ENCODE assay signal across 22 mouse cellular contexts in the genomic region with DNA sequence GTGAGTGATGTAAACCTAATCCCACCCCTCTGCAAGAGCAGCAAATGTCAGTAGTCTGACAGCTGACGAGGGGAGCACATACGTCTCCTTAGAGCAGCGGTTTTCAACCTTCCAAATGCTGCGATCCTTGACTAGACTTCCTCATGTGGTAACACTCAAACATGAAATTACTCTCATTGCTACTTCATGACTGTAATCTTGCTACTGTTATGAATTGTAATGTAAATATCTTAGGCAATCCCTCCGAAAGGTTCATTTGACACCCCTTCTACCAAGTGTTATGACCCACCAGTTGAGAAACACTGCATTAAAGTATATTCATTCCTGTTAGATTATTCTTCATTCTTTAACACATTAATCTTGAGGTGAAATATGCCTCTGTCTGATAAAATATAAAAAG. TPM values are rescaled to one million over a fixed set of nuclear protein-coding genes. Genes with fewer than 3 reads are reported as not detected.
A peak's percentile ranks its signal among the peaks of the same experiment; 100 is the strongest.
DNase-seq lines count a peak whose midpoint lies in the region; ATAC-seq and TF ChIP-seq lines count a peak whose summit lies in the region.
"Had no signal": no experiment of that assay in that cellular context is flagged by ENCODE, and none has a peak within 500 bp of the region (broad histone marks: within the 10 kb centered on the region; RNA-seq: fewer than 3 reads in every experiment).

No protein-coding gene starts in this region.

- no peak for ATAC-seq in heart, embryonic 12.5 days (ENCODE audit: insufficient number of reproducible peaks, low FRiP score)
- peak; percentile 62 for ATAC-seq in lung, postnatal 0 days
- ATAC-seq: activated CD4-positive, CD25-positive, alpha-beta regulatory T cell, adult 4 months; CD4-positive, CD25-positive, alpha-beta regulatory T cell, adult 4 months; Patski had no signal

- DNase-seq in gastrocnemius, adult 2 months = no peak
- DNase-seq in gastrocnemius, postnatal 36 days = no peak
- DNase-seq in heart, adult 11 months = peak; percentile 40
- DNase-seq in lung, postnatal 0 days (ENCODE audit: low spot score) = peak; percentile 83
- no peak for DNase-seq in lung, postnatal 4 days
- peak; percentile 23 for DNase-seq in lung, postnatal 25 days (ENCODE audit: low spot score)
- DNase-seq in lung, postnatal 14 days = no peak
- DNase-seq: adrenal gland, adult 2 months; adrenal gland, adult 8-10 months; adrenal gland, postnatal 10 days; adrenal gland, postnatal 14 days; adrenal gland, postnatal 25 days; adrenal gland, postnatal 36 days; B cell, adult 2 months; cerebellum, adult 11 months; cerebellum, adult 11-12 months had no signal

- intact Hi-C loops in gastrocnemius, adult 2 months (cut with DNase I) = no loop called here
- intact Hi-C loops in gastrocnemius, postnatal 36 days (cut with DNase I) = no loop called here

- peaks cover 46% of the 10 kb centered on the region for H3K36me3 ChIP-seq in heart, embryonic 12.5 days
- 0 out of 2 replicates have a peak, but pooled peaks cover 3% of the 10 kb centered on the region for H3K36me3 ChIP-seq in lung, postnatal 0 days (ENCODE audit: insufficient read depth, low read length)

- no peak overlapping the region for H3K9ac ChIP-seq in heart, embryonic 12.5 days
- no peak overlapping the region for H3K9ac ChIP-seq in lung, postnatal 0 days (replicated peaks; ENCODE audit: low read depth)

- H3K4me1 ChIP-seq in heart, embryonic 12.5 days (replicated peaks) = peaks cover 7% of the 10 kb centered on the region
- no peaks in the 10 kb centered on the region; the same call in 1 of the 2 replicates for H3K4me1 ChIP-seq in lung, postnatal 0 days (ENCODE audit: insufficient read depth, low read depth, low read length)

- no peak overlapping the region for H3K4me3 ChIP-seq in gastrocnemius, adult 2 months
- H3K4me3 ChIP-seq in heart, embryonic 12.5 days = no peak overlapping the region
- no peak overlapping the region for H3K4me3 ChIP-seq in lung, postnatal 0 days (ENCODE audit: low read depth, low read length)

- 88% methylated on average over 5 of the region's 5 CpGs for WGBS in heart, embryonic 12.5 days
- 51% methylated on average over 5 of the region's 5 CpGs for WGBS in lung, postnatal 0 days

- no peaks in the 10 kb centered on the region for H3K27me3 ChIP-seq in heart, embryonic 12.5 days (replicated peaks)
- no peaks in the 10 kb centered on the region for H3K27me3 ChIP-seq in lung, postnatal 0 days (replicated peaks; ENCODE audit: insufficient read depth, low read length)
- H3K27me3 ChIP-seq: CH12.LX, Patski had no signal

- no peaks in the 10 kb centered on the region for H3K9me3 ChIP-seq in heart, embryonic 12.5 days (replicated peaks)
- no peaks in the 10 kb centered on the region for H3K9me3 ChIP-seq in lung, postnatal 0 days (ENCODE audit: low read length)
- H3K9me3 ChIP-seq: G1E had no signal

- peak overlapping the region; percentile 63; the same call in 1 of the 2 replicates for H3K27ac ChIP-seq in gastrocnemius, adult 2 months
- H3K27ac ChIP-seq in heart, embryonic 12.5 days (ENCODE audit: poor library complexity, severe bottlenecking) = no peak overlapping the region
- peak overlapping the region; percentile 6; the same call in 1 of the 2 replicates for H3K27ac ChIP-seq in lung, postnatal 0 days (ENCODE audit: low read length)

- no peak overlapping the region for H3K4me2 ChIP-seq in heart, embryonic 12.5 days
- no peak overlapping the region for H3K4me2 ChIP-seq in lung, postnatal 0 days (replicated peaks; ENCODE audit: low read depth, low read length)

- TF ChIP-seq EP300 in lung, postnatal 0 days (IDR thresholded peaks at IDR 0.05) = peak; percentile 95

- no peak for TF ChIP-seq CTCF in gastrocnemius, adult 2 months (IDR thresholded peaks at IDR 0.05)
- no peak for TF ChIP-seq CTCF in lung, postnatal 0 days (IDR thresholded peaks at IDR 0.05)

RNA-seq across cellular contexts. Expression of gene Ppp4r2, which starts 13.8 kb away (rescaled TPM):
- total RNA-seq in gastrocnemius, adult 2 months (2021) = 10 to 100 TPM; 59.3 to 70.9 TPM
- total RNA-seq in gastrocnemius, postnatal 36 days (2021) = 10 to 100 TPM; 48.2 to 51.3 TPM
- polyA plus RNA-seq in heart, embryonic 12.5 days (2016; fragmentation: Nextera tagmentation; extraction: Ambion mirVana) = 16.1 and 18.5 TPM in 2 replicates
- polyA plus RNA-seq in lung, postnatal 0 days (2015; fragmentation: Nextera tagmentation; extraction: Ambion mirVana) = 12.1 and 14.3 TPM in 2 replicates

Comparison
In these comparisons a context has a peak if more than half of its experiments do, and no peak if none do; other contexts are left out.
1. DNase-seq: peak in heart, adult 11 months (single experiment), lung, postnatal 0 days (single experiment) and lung, postnatal 25 days (single experiment); none in gastrocnemius, adult 2 months (single experiment), gastrocnemius, postnatal 36 days (0 of 2), lung, postnatal 4 days (0 of 2) and lung, postnatal 14 days (single experiment).